Mouse (Mus musculus): ENCODE results near the gene Rlbp1. TPM values are rescaled to one million over a fixed set of nuclear protein-coding genes. Genes with fewer than 3 reads are reported as not detected.

Gene Rlbp1
- total RNA-seq, 1 experiment from 2014 or later: not detected

DNA sequence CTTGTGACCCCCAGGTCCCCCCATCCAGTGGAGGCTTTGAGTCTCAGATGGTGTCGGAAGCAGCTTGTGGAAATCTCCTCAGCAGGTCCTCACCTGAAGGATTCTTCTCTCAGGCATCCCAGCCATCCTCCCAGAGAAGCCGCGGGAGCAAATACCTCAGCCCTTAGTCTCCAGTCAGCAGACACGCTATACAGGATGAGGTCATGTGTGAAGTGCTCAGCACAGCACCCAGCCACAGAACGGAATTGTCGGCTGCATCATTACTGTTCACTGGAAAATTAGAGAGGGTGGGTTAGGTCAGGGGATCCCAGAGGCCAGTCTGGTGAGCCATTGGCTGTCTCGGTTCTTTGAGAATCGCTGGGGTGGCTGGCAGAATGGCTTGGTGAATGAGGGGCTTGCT, 38.0 kb downstream of the Rlbp1 start:
- no peak for ATAC-seq (replicated peaks in 1 of 2; ENCODE audit: insufficient read depth in 1 of 2, low FRiP score in 2 of 2, low TSS enrichment in 1 of 2, low read depth in 1 of 2, poor library complexity in 2 of 2, severe bottlenecking in 2 of 2)

DNA sequence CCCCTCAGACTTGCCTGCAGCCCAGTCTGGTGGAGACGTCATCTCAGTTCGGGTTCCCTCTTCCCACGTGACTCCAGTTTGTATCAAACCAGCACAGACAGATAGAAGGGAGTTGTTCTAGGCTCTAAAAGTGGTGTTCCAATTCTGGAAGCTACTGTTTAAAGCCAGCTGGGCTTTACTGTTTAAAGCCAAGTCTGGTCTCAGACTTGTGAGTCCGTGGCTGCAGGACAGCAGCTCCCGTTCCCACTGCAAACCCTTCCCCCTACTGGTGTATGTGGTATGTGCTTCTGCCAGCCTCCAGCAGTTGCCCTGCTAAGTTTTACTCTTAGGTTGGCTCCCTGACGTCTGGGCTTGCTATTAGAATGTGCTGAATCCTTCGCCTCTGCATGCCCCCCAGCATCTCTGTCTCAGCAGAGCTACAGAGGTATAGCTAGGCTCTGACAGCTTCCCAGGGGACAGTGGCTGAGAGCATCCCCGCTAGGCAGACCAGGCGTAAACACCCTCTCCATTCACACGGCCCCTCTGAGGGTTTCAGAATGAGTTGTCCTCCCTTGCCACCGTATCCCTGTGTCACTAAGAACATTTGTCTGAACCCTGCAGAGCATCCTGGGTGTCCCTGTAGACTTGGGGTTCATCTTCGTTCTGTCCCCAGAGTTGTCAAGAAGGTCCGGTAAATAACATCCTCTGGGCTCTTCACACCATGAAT, 39.6 kb downstream of the Rlbp1 start:
- no peak for ATAC-seq (replicated peaks in 1 of 2; ENCODE audit: insufficient read depth in 1 of 2, low FRiP score in 2 of 2, low TSS enrichment in 1 of 2, low read depth in 1 of 2, poor library complexity in 2 of 2, severe bottlenecking in 2 of 2)

DNA sequence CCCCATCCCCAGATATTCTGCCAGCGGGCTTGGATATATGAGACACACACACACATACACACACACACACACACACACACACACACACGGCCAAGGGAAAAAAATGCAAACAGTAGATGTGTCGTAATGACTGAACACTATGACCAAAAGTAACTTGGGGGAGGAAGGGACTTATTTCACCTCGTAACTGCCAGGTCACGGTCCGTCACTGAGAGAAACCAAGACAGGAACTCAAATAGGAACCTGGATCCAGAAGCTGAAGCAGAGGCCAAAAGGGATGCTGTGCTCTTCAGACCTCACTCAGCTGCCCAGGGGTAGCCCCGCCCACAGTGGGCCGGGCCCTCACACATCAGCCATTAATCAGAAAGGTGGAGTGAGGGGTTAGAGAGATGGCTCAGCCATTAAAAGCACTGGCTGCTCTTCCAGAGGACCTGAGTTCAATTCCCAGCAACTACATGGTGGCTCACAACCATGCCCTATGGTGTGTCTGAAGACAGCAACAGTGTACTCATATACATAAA, 40.2 kb downstream of the Rlbp1 start:
- ATAC-seq (replicated peaks in 1 of 2; ENCODE audit: insufficient read depth in 1 of 2, low FRiP score in 2 of 2, low TSS enrichment in 1 of 2, low read depth in 1 of 2, poor library complexity in 2 of 2, severe bottlenecking in 2 of 2): peak in 1 of 2 experiments; percentile 20; a peak in 1 of 4 replicates

DNA sequence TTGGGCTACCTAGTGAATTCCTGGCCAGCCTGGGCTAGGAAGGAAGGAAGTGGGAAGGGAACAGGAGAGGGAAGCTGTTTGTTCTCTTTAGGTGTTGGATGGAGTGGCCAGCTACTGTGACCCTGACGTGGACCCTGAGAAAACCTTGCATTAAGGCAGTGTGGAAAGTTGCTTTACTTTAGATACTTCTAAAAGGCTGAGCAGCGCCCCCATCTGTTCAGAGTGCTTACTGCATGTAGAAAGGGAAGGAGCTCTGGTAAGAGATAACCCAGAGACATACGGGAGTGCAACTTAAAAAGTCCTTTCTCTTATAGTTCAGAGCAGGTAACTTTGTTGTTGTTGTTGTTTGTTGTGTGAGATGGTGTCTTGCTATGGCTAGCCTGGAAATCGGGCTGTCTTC, 40.9 kb downstream of the Rlbp1 start:
- ATAC-seq (replicated peaks in 1 of 2; ENCODE audit: insufficient read depth in 1 of 2, low FRiP score in 2 of 2, low TSS enrichment in 1 of 2, low read depth in 1 of 2, poor library complexity in 2 of 2, severe bottlenecking in 2 of 2): peak in 1 of 2 experiments; percentile 51; a peak in 1 of 4 replicates

- no peak for ATAC-seq (replicated peaks in 1 of 2; ENCODE audit: insufficient read depth in 1 of 2, low FRiP score in 2 of 2, low TSS enrichment in 1 of 2, low read depth in 1 of 2, poor library complexity in 2 of 2, severe bottlenecking in 2 of 2)
Observed at GRCm38 (mm10) chr7:79336362-79336910, 50.4 kb downstream of the Rlbp1 start.

DNA sequence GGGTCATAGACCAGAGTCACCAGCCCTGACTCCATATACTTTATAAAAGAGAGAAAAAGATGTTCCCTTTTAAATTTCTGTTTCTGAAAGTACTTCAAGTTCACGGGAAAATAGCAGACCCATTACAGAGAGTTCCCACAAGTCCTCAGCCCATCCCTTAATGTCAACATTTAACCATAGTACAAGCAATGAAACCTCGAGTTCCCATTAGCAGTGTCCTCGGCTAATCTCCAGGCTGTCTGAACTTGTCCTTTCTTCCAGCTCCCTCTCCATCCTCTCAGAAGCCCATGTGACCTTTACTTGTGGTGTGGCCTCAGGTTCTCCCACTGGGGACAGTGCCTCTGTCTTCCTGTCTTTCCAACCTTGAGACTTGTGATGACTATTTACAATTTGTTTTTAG, 53.4 kb downstream of the Rlbp1 start:
- ATAC-seq (replicated peaks in 1 of 2; ENCODE audit: insufficient read depth in 1 of 2, low FRiP score in 2 of 2, low TSS enrichment in 1 of 2, low read depth in 1 of 2, poor library complexity in 2 of 2, severe bottlenecking in 2 of 2): no peak

DNA sequence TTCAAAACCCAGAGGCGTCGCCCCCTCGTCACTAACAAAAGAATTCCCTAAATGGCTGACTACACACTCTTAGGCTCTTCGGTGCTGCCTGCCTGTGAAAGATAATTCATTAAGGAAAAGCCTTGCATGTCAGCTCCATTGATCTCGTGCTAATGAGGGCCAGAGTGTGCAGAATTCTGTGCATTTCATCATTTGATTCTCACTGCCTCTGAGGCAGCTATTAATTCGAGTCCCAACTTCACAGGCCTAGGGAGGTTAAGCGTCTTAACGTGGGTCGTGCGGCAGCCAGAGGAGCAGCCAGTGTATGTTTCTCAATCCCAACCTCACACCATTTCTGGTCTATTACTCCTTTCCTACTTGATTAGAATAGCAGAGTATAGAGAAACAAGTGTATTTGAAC, 55.7 kb downstream of the Rlbp1 start:
- ATAC-seq (replicated peaks in 1 of 2; ENCODE audit: insufficient read depth in 1 of 2, low FRiP score in 2 of 2, low TSS enrichment in 1 of 2, low read depth in 1 of 2, poor library complexity in 2 of 2, severe bottlenecking in 2 of 2): no peak

- no peak for ATAC-seq (replicated peaks in 1 of 2; ENCODE audit: insufficient read depth in 1 of 2, low FRiP score in 2 of 2, low TSS enrichment in 1 of 2, low read depth in 1 of 2, poor library complexity in 2 of 2, severe bottlenecking in 2 of 2)
Observed at GRCm38 (mm10) chr7:79328769-79329168, 58.1 kb downstream of the Rlbp1 start.

Other genes starting within 250 kb of the Rlbp1 start
- 30.7 and 36.0 TPM in 2 replicates for gene Mfge8, start 238.0 kb downstream of the Rlbp1 start, total RNA-seq (2017)
- gene Abhd2, start 113.8 kb downstream of the Rlbp1 start, total RNA-seq (2017): 39.1 and 45.4 TPM in 2 replicates
- 30.8 and 37.4 TPM in 2 replicates for gene Fanci, start 4.9 kb upstream of the Rlbp1 start, total RNA-seq (2017)
- 36.2 and 39.3 TPM in 2 replicates for gene Polg, start 79.3 kb upstream of the Rlbp1 start, total RNA-seq (2017)
- gene Rhcg, start 230.6 kb upstream of the Rlbp1 start, total RNA-seq (2017): 0.44 TPM in 1 of 2 replicates, not detected in the other

Measured in hematopoietic stem cell, adult 5-6 weeks (primary cell).